Mouse (Mus musculus): ENCODE results near the gene Plxna1.
A peak's percentile ranks its signal among the peaks of the same experiment; 100 is the strongest.

Gene Plxna1

GRCm38 (mm10) chr6:89362281-89363106, at the start of gene Plxna1:
Gene Plxna1 (minus strand): TSS chr6:89362620.
- peak; percentile 79 for DNase-seq (ENCODE audit: low spot score)

- DNase-seq (ENCODE audit: low spot score), result no peak
Observed at GRCm38 (mm10) chr6:89409041-89409440, 46.6 kb upstream of the Plxna1 start.

- DNase-seq (ENCODE audit: low spot score), result no peak
Observed at GRCm38 (mm10) chr6:89408259-89408658, 45.8 kb upstream of the Plxna1 start.

GRCm38 (mm10) chr6:89407247-89407889, 44.9 kb upstream of the Plxna1 start:
- no peak for DNase-seq (ENCODE audit: low spot score)

- DNase-seq (ENCODE audit: low spot score), result no peak
Observed at GRCm38 (mm10) chr6:89404964-89405363, 42.5 kb upstream of the Plxna1 start.

- peak; percentile 27 for DNase-seq (ENCODE audit: low spot score)
Observed at GRCm38 (mm10) chr6:89403257-89404225, 41.1 kb upstream of the Plxna1 start.

GRCm38 (mm10) chr6:89402406-89402805, 40.0 kb upstream of the Plxna1 start:
- no peak for DNase-seq (ENCODE audit: low spot score)

- DNase-seq (ENCODE audit: low spot score), result no peak
Observed at GRCm38 (mm10) chr6:89399564-89399963, 37.1 kb upstream of the Plxna1 start.

- DNase-seq (ENCODE audit: low spot score), result no peak
Observed at GRCm38 (mm10) chr6:89397919-89398318, 35.5 kb upstream of the Plxna1 start.

- no peak for DNase-seq (ENCODE audit: low spot score)
Observed at GRCm38 (mm10) chr6:89393820-89394219, 31.4 kb upstream of the Plxna1 start.

- DNase-seq (ENCODE audit: low spot score), result no peak
Observed at GRCm38 (mm10) chr6:89392213-89392612, 29.8 kb upstream of the Plxna1 start.

- no peak for DNase-seq (ENCODE audit: low spot score)
Observed at GRCm38 (mm10) chr6:89389771-89390170, 27.4 kb upstream of the Plxna1 start.

- DNase-seq (ENCODE audit: low spot score), result no peak
Observed at GRCm38 (mm10) chr6:89386956-89387355, 24.5 kb upstream of the Plxna1 start.

- DNase-seq (ENCODE audit: low spot score), result no peak
Observed at GRCm38 (mm10) chr6:89384699-89385098, 22.3 kb upstream of the Plxna1 start.

GRCm38 (mm10) chr6:89381851-89382250, 19.4 kb upstream of the Plxna1 start:
- DNase-seq (ENCODE audit: low spot score), result no peak

- DNase-seq (ENCODE audit: low spot score), result no peak
Observed at GRCm38 (mm10) chr6:89381172-89381571, 18.8 kb upstream of the Plxna1 start.

GRCm38 (mm10) chr6:89380751-89381150, 18.3 kb upstream of the Plxna1 start:
- DNase-seq (ENCODE audit: low spot score), result no peak

- no peak for DNase-seq (ENCODE audit: low spot score)
Observed at GRCm38 (mm10) chr6:89378264-89378663, 15.8 kb upstream of the Plxna1 start.

- no peak for DNase-seq (ENCODE audit: low spot score)
Observed at GRCm38 (mm10) chr6:89368812-89369211, 6.4 kb upstream of the Plxna1 start.

- DNase-seq (ENCODE audit: low spot score), result no peak
Observed at GRCm38 (mm10) chr6:89364342-89364741, 1.9 kb upstream of the Plxna1 start.

- DNase-seq (ENCODE audit: low spot score), result no peak
Observed at GRCm38 (mm10) chr6:89363107-89363451, 659 bp upstream of the Plxna1 start.
